Mouse (Mus musculus): ENCODE data around the gene Tyrobp. TPM values are rescaled to one million over a fixed set of nuclear protein-coding genes. Genes with fewer than 3 reads are reported as not detected.

Tyrobp gene
- total RNA-seq, 2 experiments from 2014 or later, result 25.9 to 26.6 TPM

- DNase-seq (ENCODE audit: extremely low spot score in 1 of 2, low spot score in 2 of 2), result no peak
- intact Hi-C loops (cut with DNase I), result no loop called here
- Histone ChIP-seq H3K27ac (no peak overlapping the region), H3K4me3 (no peak overlapping the region)
- no peak for TF ChIP-seq CTCF (IDR thresholded peaks at IDR 0.05)
Observed at GRCm38 (mm10) chr7:30409789-30410188, 3.8 kb upstream of the Tyrobp start.

- TF ChIP-seq CTCF (IDR thresholded peaks at IDR 0.05), result no peak
- Histone ChIP-seq H3K27ac (no peak overlapping the region), H3K4me3 (no peak overlapping the region)
- no peak for DNase-seq (ENCODE audit: extremely low spot score in 1 of 2, low spot score in 2 of 2)
- intact Hi-C loops (cut with DNase I), result no loop called here
Observed at GRCm38 (mm10) chr7:30411023-30411422, 2.5 kb upstream of the Tyrobp start.

DNA sequence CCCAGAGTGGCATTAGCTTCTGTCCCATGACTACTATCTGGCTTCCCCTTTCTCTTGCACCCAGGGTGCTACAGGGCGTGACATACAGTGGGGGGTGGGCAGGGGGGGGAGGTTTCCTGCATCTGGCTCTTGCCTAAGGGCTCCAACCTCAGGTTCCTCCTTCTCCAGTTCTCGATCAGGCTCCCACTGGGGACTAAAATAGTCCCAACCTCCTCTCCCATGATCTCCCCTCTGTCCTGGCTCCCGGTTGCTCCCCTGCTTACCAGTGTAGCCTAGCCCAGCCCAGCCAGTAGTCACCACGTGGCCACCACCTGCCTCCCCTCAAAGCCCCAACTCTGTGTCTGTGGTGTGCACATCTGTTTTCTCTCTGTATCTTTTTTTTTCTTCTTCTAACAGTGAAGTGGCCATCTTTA lies 819 bp upstream of the Tyrobp start:
- no peak overlapping the region for H3K27ac ChIP-seq
- intact Hi-C loops (cut with DNase I), result no loop called here
- no peak for TF ChIP-seq CTCF (IDR thresholded peaks at IDR 0.05)
- H3K4me3 ChIP-seq, result no peak overlapping the region
- DNase-seq (ENCODE audit: extremely low spot score in 1 of 2, low spot score in 2 of 2), result no peak

- intact Hi-C loops (cut with DNase I), result no loop called here
- DNase-seq (ENCODE audit: extremely low spot score in 1 of 2, low spot score in 2 of 2), result no peak
- no peak overlapping the region for H3K4me3 ChIP-seq
- H3K27ac ChIP-seq, result no peak overlapping the region
- TF ChIP-seq CTCF (IDR thresholded peaks at IDR 0.05), result no peak
Observed at GRCm38 (mm10) chr7:30417856-30418255, 4.3 kb downstream of the Tyrobp start.

GRCm38 (mm10) chr7:30419561-30420499 lies 6.3 kb downstream of the Tyrobp start, which contains the start of gene Hcst:
Hcst (minus strand) TSS chr7:30419854.
- intact Hi-C loops (cut with DNase I), result no loop called here
- Histone ChIP-seq H3K27ac (no peak within 1 kb of the TSS), H3K4me3 (no peak within 1 kb of the TSS)
- no peak for TF ChIP-seq CTCF (IDR thresholded peaks at IDR 0.05)
- DNase-seq (ENCODE audit: extremely low spot score in 1 of 2, low spot score in 2 of 2), result no peak

GRCm38 (mm10) chr7:30420673-30421072 lies 7.1 kb downstream of the Tyrobp start:
- H3K4me3 ChIP-seq, result no peak overlapping the region
- intact Hi-C loops (cut with DNase I), result no loop called here
- DNase-seq (ENCODE audit: extremely low spot score in 1 of 2, low spot score in 2 of 2), result no peak
- no peak overlapping the region for H3K27ac ChIP-seq
- TF ChIP-seq CTCF (IDR thresholded peaks at IDR 0.05), result no peak

- no peak for TF ChIP-seq CTCF (IDR thresholded peaks at IDR 0.05)
- peak within 1 kb of the TSS; percentile 86 for H3K27ac ChIP-seq
- peak within 1 kb of the TSS; percentile 77 for H3K4me3 ChIP-seq
- DNase-seq (ENCODE audit: extremely low spot score in 1 of 2, low spot score in 2 of 2), result peak; percentile 55 to 64
- intact Hi-C loops (cut with DNase I), result no loop called here
Observed at GRCm38 (mm10) chr7:30421175-30421889, 7.8 kb downstream of the Tyrobp start, which contains the start of gene Nfkbid. Nfkbid (plus strand) TSS chr7:30421732.

DNA sequence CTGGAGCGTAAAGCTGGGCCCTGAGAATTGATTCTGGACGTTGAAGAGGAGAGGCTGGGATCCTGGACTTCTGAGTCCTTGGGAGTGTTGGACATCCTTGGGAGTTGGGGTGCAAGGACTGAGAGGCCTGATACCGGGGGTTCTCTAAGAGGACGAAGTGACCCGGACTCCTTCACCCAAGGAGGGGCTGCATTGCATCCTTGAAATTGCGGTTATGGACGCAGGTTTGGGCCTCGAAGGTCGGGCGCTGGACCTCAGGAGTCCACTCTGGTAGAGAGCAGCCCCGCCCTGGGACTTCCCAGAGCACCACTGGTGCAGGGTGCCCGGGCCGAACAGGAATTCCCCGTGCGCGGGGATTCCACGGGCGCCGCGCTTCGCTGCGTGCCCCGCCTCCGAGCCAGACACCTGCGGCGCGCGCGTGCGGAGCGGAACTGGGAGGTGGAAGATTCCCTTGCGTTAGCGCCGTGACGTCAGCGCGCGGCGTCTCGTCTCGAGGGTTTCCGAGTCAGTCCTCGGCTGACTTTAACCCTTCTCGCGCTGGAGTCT lies 8.4 kb downstream of the Tyrobp start:
- intact Hi-C loops (cut with DNase I), result loop anchor here (1.0 kb wide), 1 partner anchor 49 kb away; no protein-coding TSS in a partner anchor
- peak; percentile 93 to 95 for DNase-seq (ENCODE audit: extremely low spot score in 1 of 2, low spot score in 2 of 2)
- Histone ChIP-seq H3K4me3 (peak overlapping the region; percentile 77), H3K27ac (peak overlapping the region; percentile 86)
- no peak for TF ChIP-seq CTCF (IDR thresholded peaks at IDR 0.05)

GRCm38 (mm10) chr7:30422560-30422959 lies 9.0 kb downstream of the Tyrobp start:
- peak overlapping the region; percentile 86 for H3K27ac ChIP-seq
- DNase-seq (ENCODE audit: extremely low spot score in 1 of 2, low spot score in 2 of 2), result no peak
- TF ChIP-seq CTCF (IDR thresholded peaks at IDR 0.05), result no peak
- H3K4me3 ChIP-seq, result peak overlapping the region; percentile 77
- intact Hi-C loops (cut with DNase I), result loop anchor here (1.0 kb wide), 1 partner anchor 49 kb away; no protein-coding TSS in a partner anchor

DNA sequence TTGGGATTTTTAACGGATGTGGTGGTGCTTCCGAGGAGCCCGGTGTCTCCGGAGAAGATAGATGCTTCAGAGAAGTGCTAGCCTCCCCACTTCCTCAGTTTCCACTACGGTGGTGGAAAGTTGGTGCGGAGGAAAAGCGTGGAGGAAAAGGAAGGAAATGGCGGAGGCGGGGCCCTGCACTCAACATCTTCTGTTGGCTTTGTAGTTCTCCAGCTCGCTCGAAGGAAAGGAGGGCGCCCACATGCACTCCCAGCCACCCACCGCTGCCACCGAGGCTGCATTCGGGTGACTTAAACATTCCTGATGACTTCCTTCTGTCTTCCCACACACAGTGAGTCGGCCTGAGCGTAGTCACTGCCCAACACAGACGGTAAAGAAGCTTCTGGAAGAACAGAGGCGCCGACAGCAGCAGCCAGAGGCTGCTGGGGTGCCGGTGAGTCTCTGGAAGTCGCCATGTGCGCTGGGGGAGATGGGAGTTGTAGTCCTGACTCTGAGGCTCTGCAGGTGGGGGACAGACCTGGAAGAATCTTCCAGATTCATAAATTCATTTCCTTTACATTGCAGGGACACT lies 9.6 kb downstream of the Tyrobp start:
- TF ChIP-seq CTCF (IDR thresholded peaks at IDR 0.05), result no peak
- Histone ChIP-seq H3K27ac (peak overlapping the region; percentile 86), H3K4me3 (peak overlapping the region; percentile 77)
- intact Hi-C loops (cut with DNase I), result no loop called here
- peak; percentile 67 to 69 for DNase-seq (ENCODE audit: extremely low spot score in 1 of 2, low spot score in 2 of 2)

- intact Hi-C loops (cut with DNase I), result no loop called here
- no peak for DNase-seq (ENCODE audit: extremely low spot score in 1 of 2, low spot score in 2 of 2)
- TF ChIP-seq CTCF (IDR thresholded peaks at IDR 0.05), result no peak
- no peak overlapping the region for H3K4me3 ChIP-seq
- H3K27ac ChIP-seq, result no peak overlapping the region
Observed at GRCm38 (mm10) chr7:30429327-30429726, 15.8 kb downstream of the Tyrobp start.
